Mouse (Mus musculus) central nervous system, embryonic 14 days (tissue): ENCODE results near the gene Desi1. TPM values are rescaled to one million over a fixed set of nuclear protein-coding genes. Genes with fewer than 3 reads are reported as not detected.

Experiments used
- polyA plus RNA-seq: library from polyadenylated mRNA; depleted of rRNA; stranded (reverse); fragments of >200 nt; gene quantifications from 2 replicates; pipeline ENCODE4 v1.2.3, GENCODE M21; 2012; rRNA removed

The Desi1 gene
- polyA plus RNA-seq: 39.9 and 41.8 TPM in 2 replicates

GRCm38 (mm10) chr15:82033762-82034161 is at the start of gene Desi1:
TSS of gene Desi1 (minus strand) at chr15:82033862.

DNA sequence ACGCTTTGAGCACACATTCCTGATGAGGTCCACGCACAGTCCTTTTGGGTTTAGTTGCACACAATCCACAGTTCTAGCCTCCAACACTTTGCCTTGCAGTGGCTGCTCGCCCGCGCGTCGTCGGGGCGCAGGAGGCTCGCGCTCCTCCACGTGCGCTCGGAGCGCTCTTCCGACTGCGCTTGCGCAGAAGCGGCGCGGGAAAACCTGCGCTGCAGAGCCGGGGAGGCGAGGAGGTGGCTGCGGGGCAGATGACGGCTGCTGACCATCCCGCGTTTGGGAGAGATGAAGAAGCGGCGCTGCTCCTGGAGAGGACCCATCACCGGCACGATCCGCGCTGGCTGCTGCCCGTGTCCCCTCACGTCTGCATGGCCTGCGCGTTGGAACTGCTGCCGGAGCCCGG is 36.2 kb upstream of the Desi1 start, which contains the start of gene Mei1:
Gene Mei1, plus strand, starts transcription at position 99 of the 400 bp plus-strand sequence.

GRCm38 (mm10) chr15:82058719-82059201 is 25.1 kb upstream of the Desi1 start, which contains the start of gene 4930407I10Rik:
TSS of gene 4930407I10Rik (plus strand) at chr15:82059151.

DNA sequence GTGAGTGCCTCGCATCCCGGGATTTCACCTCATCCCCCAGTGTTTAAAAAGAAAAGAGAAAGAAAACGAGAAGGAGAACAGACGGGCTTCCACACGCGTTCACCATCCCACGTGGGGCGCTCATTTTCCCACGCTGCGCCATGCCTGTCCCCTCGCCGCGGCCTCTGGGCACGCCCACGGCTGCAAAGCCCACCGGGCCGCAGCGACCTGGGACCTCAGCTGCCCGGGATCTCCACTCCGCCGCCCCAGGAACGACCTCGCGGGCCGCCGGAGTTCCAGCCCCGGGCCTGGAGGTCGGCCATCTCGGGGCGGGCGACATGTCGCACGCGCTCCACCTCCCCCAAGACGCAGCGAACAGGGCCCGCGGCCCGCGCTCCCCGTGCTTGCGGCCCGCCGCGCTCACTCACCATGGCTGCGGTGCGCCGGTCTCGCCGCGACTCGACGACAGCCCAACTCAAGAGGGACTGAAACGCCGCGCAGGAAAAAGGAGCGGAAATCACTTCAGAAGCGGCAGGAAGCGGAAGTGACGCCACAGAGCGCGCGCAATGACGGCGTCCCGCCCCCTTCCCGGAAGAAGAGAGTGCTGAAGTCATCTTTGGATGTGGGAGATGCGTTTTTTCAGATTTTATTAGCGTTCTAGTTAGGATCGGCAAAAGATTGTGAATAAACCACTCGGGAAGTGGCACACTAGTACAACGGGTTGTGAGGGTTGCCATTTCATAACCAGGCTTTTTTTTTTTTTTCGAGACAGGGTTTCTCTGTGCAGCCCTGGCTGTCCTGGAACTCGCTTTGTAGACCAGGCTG is 13.6 kb upstream of the Desi1 start, which contains the start of gene Snu13:
Gene Snu13, minus strand, starts transcription at position 519 of the 804 bp plus-strand sequence.

DNA sequence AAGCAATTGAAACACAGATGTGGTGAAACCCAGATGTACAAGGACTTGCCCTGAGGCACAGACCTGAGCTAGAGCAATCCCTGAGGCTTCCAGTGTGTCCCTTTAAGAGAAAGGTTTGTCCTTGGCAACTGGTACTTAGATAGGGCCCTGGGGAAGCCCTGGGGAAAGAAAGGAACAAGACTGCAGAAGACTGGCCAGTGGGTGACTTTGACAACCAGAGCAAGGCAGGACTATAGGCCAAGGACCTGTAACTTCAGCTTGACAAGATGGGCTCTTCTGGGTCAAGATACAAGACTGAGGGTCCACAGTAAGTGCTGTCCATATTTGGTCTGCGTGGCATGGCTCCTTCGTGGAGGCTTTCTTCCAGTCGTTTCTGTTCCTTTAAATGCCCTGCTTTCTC is 46.0 kb downstream of the Desi1 start, which contains the start of gene Xrcc6:
Gene Xrcc6, plus strand, starts transcription at position 190 of the 400 bp plus-strand sequence.

GRCm38 (mm10) chr15:81980321-81980720 is 53.3 kb downstream of the Desi1 start, which contains the start of gene 1700029P11Rik:
TSS of gene 1700029P11Rik (plus strand) at chr15:81980540.

GRCm38 (mm10) chr15:81960171-81961077 is 73.2 kb downstream of the Desi1 start, which contains the start of gene Pmm1:
TSS of gene Pmm1 (minus strand) at chr15:81960930.

Other genes starting within 250 kb of the Desi1 start
- gene Tef, start 231.4 kb downstream of the Desi1 start, polyA plus RNA-seq: 41.3 and 42.5 TPM in 2 replicates
- 17.4 and 19.0 TPM in 2 replicates for gene Tob2, start 175.1 kb downstream of the Desi1 start, polyA plus RNA-seq
- gene Phf5a, start 162.0 kb downstream of the Desi1 start, polyA plus RNA-seq: 99.7 and 103 TPM in 2 replicates
- gene Aco2, start 161.6 kb downstream of the Desi1 start, polyA plus RNA-seq: 218 and 231 TPM in 2 replicates
- gene Polr3h, start 107.6 kb downstream of the Desi1 start, polyA plus RNA-seq: 29.5 and 34.5 TPM in 2 replicates
- gene Csdc2, start 97.1 kb downstream of the Desi1 start, polyA plus RNA-seq: 75.6 and 84.5 TPM in 2 replicates
- 73.8 and 74.0 TPM in 2 replicates for gene Pmm1, start 72.9 kb downstream of the Desi1 start, polyA plus RNA-seq
- gene 1700029P11Rik, start 53.3 kb downstream of the Desi1 start, polyA plus RNA-seq: not detected in 2 replicates
- gene Xrcc6, start 46.0 kb downstream of the Desi1 start, polyA plus RNA-seq: 36.0 and 37.2 TPM in 2 replicates
- 130 and 143 TPM in 2 replicates for gene Snu13, start 13.7 kb upstream of the Desi1 start, polyA plus RNA-seq
- not detected in 2 replicates for gene 4930407I10Rik, start 25.3 kb upstream of the Desi1 start, polyA plus RNA-seq
- gene Mei1, start 36.1 kb upstream of the Desi1 start, polyA plus RNA-seq: 0.07 and 0.08 TPM in 2 replicates
- 21.0 and 22.7 TPM in 2 replicates for gene Ccdc134, start 94.1 kb upstream of the Desi1 start, polyA plus RNA-seq
- gene Srebf2, start 113.3 kb upstream of the Desi1 start, polyA plus RNA-seq: 145 and 151 TPM in 2 replicates
- 2.3 and 2.4 TPM in 2 replicates for gene Shisa8, start 179.0 kb upstream of the Desi1 start, polyA plus RNA-seq
- gene Tnfrsf13c, start 190.5 kb upstream of the Desi1 start, polyA plus RNA-seq: 0.31 and 0.43 TPM in 2 replicates
- gene Cenpm, start 210.9 kb upstream of the Desi1 start, polyA plus RNA-seq: 22.7 and 24.3 TPM in 2 replicates
- 47.9 and 57.4 TPM in 2 replicates for gene 1500009C09Rik, start 218.5 kb upstream of the Desi1 start, polyA plus RNA-seq
- 418 and 474 TPM in 2 replicates for gene Sept3, start 241.0 kb upstream of the Desi1 start, polyA plus RNA-seq